Mouse (Mus musculus) intestine, embryonic 16.5 days (tissue): Measurements from ENCODE around the gene Tbc1d23. TPM values are rescaled to one million over a fixed set of nuclear protein-coding genes. Genes with fewer than 3 reads are reported as not detected.

Experiments used
- ATAC-seq: fragments of 200-750 bp; cut with Nextera tagmentation; 2 replicates; pipeline ENCODE4 v1.8.0; 2017; ENCODE audit warnings: moderate TSS enrichment, moderate library complexity
- H3K27ac ChIP-seq: fragments of 300-500 bp; sonication (generic); 2 replicates; pipeline ENCODE4 v1.5.1; 2014; ENCODE audit warnings: mild to moderate bottlenecking, low read length
- H3K27me3 ChIP-seq: fragments of 300-500 bp; sonication (generic); replicated peaks from 2 replicates; pipeline ENCODE4 v1.6.1; 2014; ENCODE audit warnings: low read length, control low read depth, mixed read lengths; ENCODE audit not compliant: control insufficient read depth, insufficient read depth
- H3K36me3 ChIP-seq: fragments of 300-500 bp; sonication (generic); 2 replicates; pipeline ENCODE4 v1.6.1; 2014; ENCODE audit warnings: low read length, control low read depth; ENCODE audit not compliant: control insufficient read depth, insufficient read depth
- H3K4me1 ChIP-seq: fragments of 300-500 bp; sonication (generic); 2 replicates; pipeline ENCODE4 v1.6.1; 2014; ENCODE audit warnings: low read length, control low read depth, mixed read lengths; ENCODE audit not compliant: control insufficient read depth, insufficient read depth
- H3K4me2 ChIP-seq: fragments of 300-500 bp; sonication (generic); 2 replicates; pipeline ENCODE4 v1.6.1; 2014; ENCODE audit warnings: low read depth, low read length, control low read depth
- H3K4me3 ChIP-seq: fragments of 300-500 bp; sonication (generic); 2 replicates; pipeline ENCODE4 v1.5.1; 2014; ENCODE audit warnings: mild to moderate bottlenecking, low read length
- H3K9ac ChIP-seq: fragments of 300-500 bp; sonication (generic); 2 replicates; pipeline ENCODE4 v1.6.1; 2014; ENCODE audit warnings: low read depth, low read length
- H3K9me3 ChIP-seq: fragments of 300-500 bp; sonication (generic); 2 replicates; pipeline ENCODE4 v1.6.1; 2016; ENCODE audit warnings: low read length, control low read depth; ENCODE audit not compliant: control insufficient read depth
- WGBS: fragments of 180-500 bp; shearing (Covaris S2); extraction: QIAGEN DNeasy Blood & Tissue Kit; methylation state at CpG from one replicate; pipeline ENCODE4 v1.1.7; 2014; 5-methylcytosine and 5-hydroxymethylcytosine counted together
- polyA plus RNA-seq: library from polyadenylated mRNA; unstranded; fragments of >200 nt; fragmentation: Nextera tagmentation; extraction: Ambion mirVana; gene quantifications from 2 replicates; pipeline ENCODE4 v1.2.1, GENCODE M21; 2015

Tbc1d23 gene
- polyA plus RNA-seq, 1 experiment from 2014 or later: 21.7 TPM

GRCm38 (mm10) chr16:57168236-57168635, 63.1 kb downstream of the Tbc1d23 start:
- Histone ChIP-seq H3K27me3 (no peaks in the 10 kb centered on the region), H3K27ac (no peak overlapping the region), H3K4me2 (no peak overlapping the region), H3K36me3 (peaks cover 5% of the 10 kb centered on the region; the same call in 1 of the 2 replicates), H3K9me3 (no peaks in the 10 kb centered on the region), H3K4me3 (no peak overlapping the region), H3K4me1 (peaks cover 8% of the 10 kb centered on the region), H3K9ac (no peak overlapping the region)
- no peak for ATAC-seq
- WGBS: 68% methylated on average over 4 of the region's 4 CpGs

GRCm38 (mm10) chr16:57167514-57167912, 63.8 kb downstream of the Tbc1d23 start:
- WGBS: 15% methylated on average over 5 of the region's 5 CpGs
- peak; percentile 31 for ATAC-seq
- H3K9ac ChIP-seq: peak overlapping the region; percentile 24; the same call in 1 of the 2 replicates
- H3K36me3 ChIP-seq: peaks cover 5% of the 10 kb centered on the region; the same call in 1 of the 2 replicates
- no peaks in the 10 kb centered on the region for H3K27me3 ChIP-seq
- peak overlapping the region; percentile 75 for H3K4me2 ChIP-seq
- H3K9me3 ChIP-seq: no peaks in the 10 kb centered on the region
- peak overlapping the region; percentile 99 for H3K4me3 ChIP-seq
- H3K27ac ChIP-seq: peak overlapping the region; percentile 52
- peaks cover 8% of the 10 kb centered on the region for H3K4me1 ChIP-seq

GRCm38 (mm10) chr16:57166611-57167513, 64.4 kb downstream of the Tbc1d23 start, which contains the start of gene Nit2:
Gene Nit2, minus strand, starts transcription at chr16:57167341.
- peaks cover 5% of the 10 kb centered on the region; the same call in 1 of the 2 replicates for H3K36me3 ChIP-seq
- H3K4me3 ChIP-seq: peak within 1 kb of the TSS; percentile 99
- H3K27ac ChIP-seq: peak within 1 kb of the TSS; percentile 92
- under 1% methylated on average over 58 of the region's 58 CpGs for WGBS
- H3K4me1 ChIP-seq: peaks cover 8% of the 10 kb centered on the region
- ATAC-seq: peak; percentile 98
- peak within 1 kb of the TSS; percentile 96 for H3K9ac ChIP-seq
- H3K9me3 ChIP-seq: no peaks in the 10 kb centered on the region
- H3K4me2 ChIP-seq: peak within 1 kb of the TSS; percentile 75
- no peaks in the 10 kb centered on the region for H3K27me3 ChIP-seq

GRCm38 (mm10) chr16:57166086-57166485, 65.2 kb downstream of the Tbc1d23 start:
- peaks cover 2% of the 10 kb centered on the region; the same call in 1 of the 2 replicates for H3K36me3 ChIP-seq
- no peak for ATAC-seq
- H3K9me3 ChIP-seq: no peaks in the 10 kb centered on the region
- 78% methylated on average over 6 of the region's 6 CpGs for WGBS
- peaks cover 8% of the 10 kb centered on the region for H3K4me1 ChIP-seq
- H3K4me3 ChIP-seq: peak overlapping the region; percentile 99; the same call in 1 of the 2 replicates
- H3K4me2 ChIP-seq: peak overlapping the region; percentile 75
- no peak overlapping the region for H3K27ac ChIP-seq
- H3K9ac ChIP-seq: no peak overlapping the region
- H3K27me3 ChIP-seq: no peaks in the 10 kb centered on the region

- H3K4me3 ChIP-seq: no peak overlapping the region
- peaks cover 8% of the 10 kb centered on the region for H3K4me1 ChIP-seq
- no peaks in the 10 kb centered on the region for H3K9me3 ChIP-seq
- no peak overlapping the region; the same call in 1 of the 2 replicates for H3K9ac ChIP-seq
- H3K27ac ChIP-seq: no peak overlapping the region
- no peak for ATAC-seq
- peaks cover 3% of the 10 kb centered on the region; the same call in 1 of the 2 replicates for H3K36me3 ChIP-seq
- no peak overlapping the region for H3K4me2 ChIP-seq
- H3K27me3 ChIP-seq: no peaks in the 10 kb centered on the region
- 96% methylated on average over 5 of the region's 5 CpGs for WGBS
These were observed 66.1 kb downstream of the Tbc1d23 start for GRCm38 (mm10) chr16:57165157-57165556.

GRCm38 (mm10) chr16:57163694-57164093, 67.6 kb downstream of the Tbc1d23 start:
- 62% methylated on average over 1 of the region's 1 CpGs for WGBS
- no peak overlapping the region for H3K9ac ChIP-seq
- no peaks in the 10 kb centered on the region for H3K27me3 ChIP-seq
- peaks cover 3% of the 10 kb centered on the region; the same call in 1 of the 2 replicates for H3K36me3 ChIP-seq
- no peak overlapping the region for H3K4me2 ChIP-seq
- no peaks in the 10 kb centered on the region for H3K9me3 ChIP-seq
- no peak overlapping the region for H3K27ac ChIP-seq
- no peak for ATAC-seq
- peaks cover 8% of the 10 kb centered on the region for H3K4me1 ChIP-seq
- no peak overlapping the region for H3K4me3 ChIP-seq

- H3K4me2 ChIP-seq: no peak overlapping the region
- no peak overlapping the region for H3K4me3 ChIP-seq
- H3K27me3 ChIP-seq: no peaks in the 10 kb centered on the region
- peaks cover 3% of the 10 kb centered on the region; the same call in 1 of the 2 replicates for H3K36me3 ChIP-seq
- H3K4me1 ChIP-seq: peaks cover 8% of the 10 kb centered on the region
- no peaks in the 10 kb centered on the region for H3K9me3 ChIP-seq
- no peak for ATAC-seq
- H3K27ac ChIP-seq: no peak overlapping the region
- WGBS: 85% methylated on average over 5 of the region's 5 CpGs
- H3K9ac ChIP-seq: no peak overlapping the region
These were observed 68.5 kb downstream of the Tbc1d23 start for GRCm38 (mm10) chr16:57162841-57163240.

- Histone ChIP-seq H3K4me3 (no peak overlapping the region), H3K4me1 (peaks cover 3% of the 10 kb centered on the region; the same call in 1 of the 2 replicates), H3K9me3 (no peaks in the 10 kb centered on the region), H3K4me2 (no peak overlapping the region), H3K9ac (no peak overlapping the region), H3K27me3 (no peaks in the 10 kb centered on the region), H3K36me3 (peaks cover 3% of the 10 kb centered on the region; the same call in 1 of the 2 replicates), H3K27ac (no peak overlapping the region)
- 68% methylated on average over 7 of the region's 7 CpGs for WGBS
- no peak for ATAC-seq
These were observed 71.5 kb downstream of the Tbc1d23 start for GRCm38 (mm10) chr16:57159835-57160234.

- H3K4me1 ChIP-seq: no peaks in the 10 kb centered on the region
- WGBS: 76% methylated on average over 4 of the region's 4 CpGs
- peak; percentile 45; the same call in 1 of the 2 replicates for ATAC-seq
- H3K4me2 ChIP-seq: no peak overlapping the region
- no peak overlapping the region for H3K27ac ChIP-seq
- no peak overlapping the region for H3K4me3 ChIP-seq
- peaks cover 3% of the 10 kb centered on the region; the same call in 1 of the 2 replicates for H3K36me3 ChIP-seq
- H3K9me3 ChIP-seq: no peaks in the 10 kb centered on the region
- H3K9ac ChIP-seq: no peak overlapping the region
- H3K27me3 ChIP-seq: no peaks in the 10 kb centered on the region
These were observed 73.6 kb downstream of the Tbc1d23 start for GRCm38 (mm10) chr16:57157728-57158127.
